In the genomic region with DNA sequence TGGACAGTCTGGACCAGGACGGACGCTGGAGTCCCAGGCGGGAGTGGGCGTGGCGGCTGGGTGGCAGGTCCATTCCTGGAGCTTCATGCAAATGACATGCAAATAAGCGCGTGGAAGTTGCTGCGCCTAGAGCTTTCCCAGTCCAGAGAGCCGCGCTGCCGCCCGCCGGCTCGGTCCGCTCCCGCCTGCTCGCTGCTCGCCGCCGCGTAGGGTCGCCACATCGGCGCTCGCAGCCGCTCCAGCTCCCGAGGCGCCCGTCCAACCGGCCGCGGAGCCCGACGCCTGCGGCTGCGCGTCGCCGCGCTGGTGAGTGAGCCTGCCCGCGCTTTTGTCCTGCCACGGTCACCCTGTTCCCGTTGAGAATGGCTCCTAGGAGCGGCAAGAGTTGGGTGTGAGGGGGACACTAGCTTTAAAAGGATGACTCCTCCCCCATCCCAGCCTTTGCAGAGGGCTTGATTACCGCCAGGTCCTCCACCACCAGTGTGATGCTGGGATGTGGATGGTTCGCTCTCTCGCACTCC, we compare ENCODE assay signal across 8 mouse cellular contexts. TPM values are rescaled to one million over a fixed set of nuclear protein-coding genes. Genes with fewer than 3 reads are reported as not detected.
DNase-seq lines count a peak whose midpoint lies in the region; ATAC-seq and TF ChIP-seq lines count a peak whose summit lies in the region.

A gene (plus strand): TSS at position 146 of the 521 bp plus-strand sequence.

- no peaks in the 10 kb centered on the region for H3K9me3 ChIP-seq in hindbrain, embryonic 15.5 days

- WGBS in hindbrain, embryonic 15.5 days, result under 1% methylated on average over 48 of the region's 48 CpGs

- no peak for TF ChIP-seq CTCF in cortical plate, adult 2 months (IDR thresholded peaks at IDR 0.05; ENCODE audit: extremely low read depth, insufficient read depth, low read length)

- H3K9ac ChIP-seq in hindbrain, embryonic 15.5 days, result peak within 1 kb of the TSS; percentile 61

- DNase-seq in adrenal gland, postnatal 10 days, result peak; percentile 94
- peak; percentile 52 to 71 for DNase-seq in gastrocnemius, adult 8-10 months (ENCODE audit: low spot score in 2 of 2)
- peak; percentile 56 to 60 for DNase-seq in left cerebral cortex, adult 18-20 months (ENCODE audit: low spot score in 2 of 2)
- peak; percentile 93 for DNase-seq in lung, postnatal 25 days (ENCODE audit: low spot score)
- DNase-seq in retina, postnatal 7 days (ENCODE audit: low read depth, low spot score), result peak; percentile 73
- peak; percentile 73 to 91 for DNase-seq in urinary bladder, postnatal 36 days (ENCODE audit: low spot score in 2 of 2)

- peaks cover 15% of the 10 kb centered on the region for H3K27me3 ChIP-seq in hindbrain, embryonic 15.5 days

- peak within 1 kb of the TSS; percentile 7 for H3K4me3 ChIP-seq in cortical plate, adult 2 months (ENCODE audit: insufficient read depth, low read length)
- peak within 1 kb of the TSS; percentile 52 for H3K4me3 ChIP-seq in hindbrain, embryonic 15.5 days

- ATAC-seq in hindbrain, embryonic 15.5 days (ENCODE audit: low FRiP score, low read depth), result peak; percentile 91

- peak within 1 kb of the TSS; percentile 95 for H3K4me2 ChIP-seq in hindbrain, embryonic 15.5 days

- no peaks in the 10 kb centered on the region for H3K4me1 ChIP-seq in cortical plate, adult 2 months (ENCODE audit: control insufficient read depth, insufficient read depth, low read length)
- peaks cover 21% of the 10 kb centered on the region for H3K4me1 ChIP-seq in hindbrain, embryonic 15.5 days (replicated peaks)

- no peak within 1 kb of the TSS for H3K27ac ChIP-seq in cortical plate, adult 2 months (ENCODE audit: insufficient read depth, low read length)
- no peak within 1 kb of the TSS for H3K27ac ChIP-seq in hindbrain, embryonic 15.5 days (replicated peaks)

- no peak for TF ChIP-seq POLR2A in cortical plate, adult 2 months (IDR thresholded peaks at IDR 0.05; ENCODE audit: extremely low read depth, insufficient read depth, low read length)

- no peaks in the 10 kb centered on the region for H3K36me3 ChIP-seq in hindbrain, embryonic 15.5 days

RNA-seq across cellular contexts. Expression of the gene that starts here (rescaled TPM):
- total RNA-seq in adrenal gland, postnatal 10 days (2021), result 10 to 100 TPM; 46.5 to 48.0 TPM
- 8.3 and 8.9 TPM in 2 replicates for polyA plus RNA-seq in cortical plate, adult 2 months (2012; rRNA removed)
- total RNA-seq in gastrocnemius, adult 8-10 months (2022), result 10 to 100 TPM; 13.7 to 24.6 (median 18.8) TPM
- polyA plus RNA-seq in hindbrain, embryonic 15.5 days (2015; fragmentation: Nextera tagmentation; extraction: Ambion mirVana), result 5.3 and 6.4 TPM in 2 replicates
- total RNA-seq in left cerebral cortex, adult 18-20 months (2021), result 10 to 100 TPM; 13.8 to 15.7 TPM
